Mouse (Mus musculus) ES-E14 (cell line): ENCODE data around the gene Trim3. TPM values are rescaled to one million over a fixed set of nuclear protein-coding genes. Genes with fewer than 3 reads are reported as not detected.

Experiments used
- DNase-seq: peaks from one replicate; pipeline ENCODE4 v3.0.0-alpha.2; 2013; ENCODE audit warnings: low read depth, low spot score
- H3K27ac ChIP-seq: 2 replicates; pipeline ENCODE4 v1.5.1; 2012; ENCODE audit warnings: low read depth, mild to moderate bottlenecking, low read length, moderate library complexity, mixed read lengths; ENCODE audit not compliant: poor library complexity, insufficient read depth, severe bottlenecking
- H3K36me3 ChIP-seq: 2 replicates; pipeline ENCODE4 v1.6.1; 2012; ENCODE audit warnings: mild to moderate bottlenecking, low read length, moderate library complexity, mixed read lengths; ENCODE audit not compliant: control insufficient read depth, poor library complexity, insufficient read depth, severe bottlenecking
- H3K4me1 ChIP-seq, 2 experiments: fragments of 150-350 bp in 1 of 2; sonication (generic) in 1 of 2; 2 replicates each; pipeline ENCODE4 v1.6.1; 2012; ENCODE audit warnings: low read length in 2 of 2, mild to moderate bottlenecking in 1 of 2, mixed read lengths in 1 of 2; ENCODE audit not compliant: control insufficient read depth in 2 of 2, insufficient read depth in 2 of 2, poor library complexity in 1 of 2
- H3K4me3 ChIP-seq, 2 experiments: fragments of 150-350 bp in 1 of 2; sonication (generic) in 1 of 2; 2 replicates each; pipeline ENCODE4 v1.5.1; 2012; ENCODE audit warnings: low read length in 2 of 2, low read depth in 1 of 2, mild to moderate bottlenecking in 1 of 2, mixed read lengths in 1 of 2; ENCODE audit not compliant: insufficient read depth in 1 of 2, poor library complexity in 1 of 2, severe bottlenecking in 1 of 2
- H3K9ac ChIP-seq: 2 replicates; pipeline ENCODE4 v1.6.1; 2012; ENCODE audit warnings: low read depth, mild to moderate bottlenecking, low read length, mixed read lengths; ENCODE audit not compliant: poor library complexity, insufficient read depth, severe bottlenecking
- H3K9me3 ChIP-seq: fragments of 150-350 bp; sonication (generic); 2 replicates; pipeline ENCODE4 v1.6.1; 2012; ENCODE audit warnings: low read depth, mild to moderate bottlenecking, low read length; ENCODE audit not compliant: control insufficient read depth, insufficient read depth
- CHD2 ChIP-seq: IDR thresholded peaks from 2 replicates; pipeline ENCODE4 v1.6.1; 2014; ENCODE audit warnings: mild to moderate bottlenecking, low read depth, low read length, inconsistent platforms
- HCFC1 ChIP-seq: IDR thresholded peaks from 2 replicates; pipeline ENCODE4 v1.6.1; 2012; ENCODE audit warnings: low read length, inconsistent platforms, borderline replicate concordance; ENCODE audit not compliant: insufficient read depth
- MAFK ChIP-seq: IDR thresholded peaks from 2 replicates; pipeline ENCODE4 v1.6.1; 2014; ENCODE audit warnings: mild to moderate bottlenecking, low read depth, low read length, inconsistent platforms; ENCODE audit not compliant: insufficient read depth
- ZC3H11A ChIP-seq: IDR thresholded peaks from 2 replicates; pipeline ENCODE4 v1.6.1; 2012; ENCODE audit warnings: low read depth, mild to moderate bottlenecking, inconsistent platforms, low read length, borderline replicate concordance
- ZNF384 ChIP-seq: IDR thresholded peaks from 2 replicates; pipeline ENCODE4 v1.6.1; 2012; ENCODE audit warnings: low read depth, low read length, inconsistent platforms
- in situ Hi-C, 2 experiments: fragments of 600-800 bp; cut with MboI; formaldehyde crosslinking; loops; one replicate each; pipeline ENCODE4 v1.15.1; 2025; ENCODE audit warnings: low sequenced_read_pairs in 2 of 2, inconsistent platforms in 1 of 2; ENCODE audit not compliant: unreplicated experiment in 2 of 2
- total RNA-seq: library from RNA; depleted of rRNA; stranded (reverse); fragments of 300-350 nt; gene quantifications from 2 replicates; pipeline ENCODE4 v1.2.3, GENCODE M21; 2012

Trim3 gene
- total RNA-seq, 1 experiment = 28.5 TPM

GRCm38 (mm10) chr7:105581959-105582358 is 51.4 kb downstream of the Trim3 start:
- Histone ChIP-seq H3K9ac (no peak overlapping the region), H3K9me3 (no peaks in the 10 kb centered on the region), H3K4me3 (no peak overlapping the region), H3K4me1 (no peaks in the 10 kb centered on the region; a peak in 1 of 4 replicates), H3K36me3 (no peaks in the 10 kb centered on the region), H3K27ac (no peak overlapping the region)
- TF ChIP-seq HCFC1 (no peak), CHD2 (no peak), ZC3H11A (no peak), ZNF384 (no peak), MAFK (no peak)
- in situ Hi-C loops = no loop called here
- DNase-seq = no peak

GRCm38 (mm10) chr7:105581094-105581703 is 52.2 kb downstream of the Trim3 start, which contains the start of gene Apbb1:
Apbb1 (minus strand) TSS chr7:105581653.
- in situ Hi-C loops = no loop called here

GRCm38 (mm10) chr7:105580627-105581089 is 52.7 kb downstream of the Trim3 start:
- no peaks in the 10 kb centered on the region for H3K9me3 ChIP-seq
- in situ Hi-C loops = no loop called here
- H3K4me1 ChIP-seq = no peaks in the 10 kb centered on the region; a peak in 1 of 4 replicates
- no peak for TF ChIP-seq ZNF384
- H3K9ac ChIP-seq = peak overlapping the region; percentile 57
- H3K4me3 ChIP-seq = peak overlapping the region; percentile 84 to 85
- DNase-seq = no peak
- H3K36me3 ChIP-seq = no peaks in the 10 kb centered on the region
- H3K27ac ChIP-seq = no peak overlapping the region

More at GRCm38 (mm10) chr7:105581094-105581703, 52.2 kb downstream of the Trim3 start, which contains the start of gene Apbb1:
- H3K9me3 ChIP-seq = no peaks in the 10 kb centered on the region
- H3K4me1 ChIP-seq = no peaks in the 10 kb centered on the region; a peak in 1 of 4 replicates
- H3K36me3 ChIP-seq = no peaks in the 10 kb centered on the region
- peak within 1 kb of the TSS; percentile 71 for H3K9ac ChIP-seq
- TF ChIP-seq HCFC1 (0 out of 2 replicates have a peak, but pooled peaks have one; percentile 27), MAFK (no peak)
- peak; percentile 61 for DNase-seq
- no peak within 1 kb of the TSS for H3K27ac ChIP-seq
- peak within 1 kb of the TSS; percentile 84 to 85 for H3K4me3 ChIP-seq

GRCm38 (mm10) chr7:105578481-105578880 is 54.9 kb downstream of the Trim3 start:
- Histone ChIP-seq H3K4me1 (no peaks in the 10 kb centered on the region; a peak in 1 of 4 replicates), H3K27ac (no peak overlapping the region), H3K36me3 (peaks cover under 1% of the 10 kb centered on the region; the same call in 1 of the 2 replicates), H3K4me3 (no peak overlapping the region), H3K9me3 (no peaks in the 10 kb centered on the region), H3K9ac (no peak overlapping the region)
- DNase-seq = no peak
- in situ Hi-C loops = no loop called here
- TF ChIP-seq ZC3H11A (no peak), ZNF384 (no peak), MAFK (no peak), CHD2 (no peak), HCFC1 (no peak)

- no peak for TF ChIP-seq ZNF384
- TF ChIP-seq MAFK = no peak
- no peak for TF ChIP-seq CHD2
- TF ChIP-seq ZC3H11A = no peak
- TF ChIP-seq HCFC1 = no peak
- in situ Hi-C loops = no loop called here
- Histone ChIP-seq H3K4me3 (no peak overlapping the region), H3K9ac (no peak overlapping the region), H3K4me1 (no peaks in the 10 kb centered on the region; a peak in 1 of 4 replicates), H3K9me3 (no peaks in the 10 kb centered on the region), H3K27ac (no peak overlapping the region), H3K36me3 (peaks cover 2% of the 10 kb centered on the region; the same call in 1 of the 2 replicates)
- DNase-seq = no peak
These were observed 55.9 kb downstream of the Trim3 start for GRCm38 (mm10) chr7:105577377-105577871.
